Mouse (Mus musculus): ENCODE results near the gene Kansl1. TPM values are rescaled to one million over a fixed set of nuclear protein-coding genes. Genes with fewer than 3 reads are reported as not detected.
A peak's percentile ranks its signal among the peaks of the same experiment; 100 is the strongest.

Gene Kansl1
- polyA plus RNA-seq, 1 experiment: 81.7 TPM

DNA sequence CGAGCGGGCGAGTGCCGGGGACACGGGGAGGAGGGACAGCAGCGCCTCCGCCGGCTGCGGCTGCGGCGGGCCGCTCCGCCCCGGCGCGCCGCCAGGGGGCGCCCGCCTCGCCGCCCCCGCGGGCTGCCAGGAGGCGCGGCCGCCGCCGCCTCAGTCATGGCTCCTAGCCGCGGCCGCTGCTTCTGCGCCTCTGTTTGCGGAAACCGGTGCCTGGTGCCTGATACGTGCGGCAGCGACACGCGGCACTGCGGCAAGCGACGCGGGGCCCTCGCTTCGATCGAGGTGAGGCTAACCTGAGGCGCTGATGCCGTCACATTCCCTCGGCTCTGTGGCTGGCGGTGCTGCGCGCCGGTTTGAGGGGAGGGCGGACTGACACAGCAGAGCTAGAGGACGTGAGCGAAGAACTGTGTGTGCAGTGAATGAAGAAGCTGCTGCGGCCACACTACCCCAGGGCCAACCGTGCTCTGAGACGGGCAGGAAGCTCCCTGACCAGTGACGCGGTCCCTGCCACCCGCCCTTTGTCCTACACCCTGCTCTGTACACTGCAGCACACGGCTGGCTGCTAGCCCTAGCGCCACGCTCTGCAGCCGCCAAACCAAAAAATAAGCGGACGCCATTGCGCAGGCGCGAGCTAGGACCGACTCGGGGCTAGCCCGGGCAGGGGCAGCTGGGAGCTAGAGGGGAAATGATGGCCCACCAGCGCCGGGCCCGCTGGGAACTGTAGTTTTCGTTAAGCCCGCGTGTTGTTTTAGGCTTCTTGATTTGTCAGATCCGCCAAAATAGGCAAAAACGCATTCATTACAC is 26.1 kb downstream of the Kansl1 start:
- H3K27me3 ChIP-seq (ENCODE audit: control insufficient read depth, insufficient read depth, low read length, poor library complexity, severe bottlenecking): no peaks in the 10 kb centered on the region
- H3K4me3 ChIP-seq (ENCODE audit: low read depth, low read length): peak overlapping the region; percentile 89
- no peaks in the 10 kb centered on the region for H3K9me3 ChIP-seq (replicated peaks; ENCODE audit: control insufficient read depth, insufficient read depth, low read length, poor library complexity, severe bottlenecking)
- no peaks in the 10 kb centered on the region for H3K4me1 ChIP-seq (ENCODE audit: control insufficient read depth, insufficient read depth, low read length)
- TF ChIP-seq POLR2A (IDR thresholded peaks at IDR 0.05; ENCODE audit: insufficient read depth, low read length) (peak; percentile 85), EP300 (IDR thresholded peaks at IDR 0.05; ENCODE audit: insufficient read depth, low read depth, low read length) (0 out of 2 replicates have a peak, but pooled peaks have one; percentile 37), CTCF (IDR thresholded peaks at IDR 0.05; ENCODE audit: low read depth, low read length) (peak; percentile 12)
- 0 out of 2 replicates have a peak, but pooled peaks cover 2% of the 10 kb centered on the region for H3K36me3 ChIP-seq (ENCODE audit: control insufficient read depth, insufficient read depth, low read length, poor library complexity, severe bottlenecking)
- peak overlapping the region; percentile 87 for H3K9ac ChIP-seq (ENCODE audit: low read depth, poor library complexity, severe bottlenecking)
- peak overlapping the region; percentile 98 for H3K27ac ChIP-seq (ENCODE audit: insufficient read depth, low read length)

DNA sequence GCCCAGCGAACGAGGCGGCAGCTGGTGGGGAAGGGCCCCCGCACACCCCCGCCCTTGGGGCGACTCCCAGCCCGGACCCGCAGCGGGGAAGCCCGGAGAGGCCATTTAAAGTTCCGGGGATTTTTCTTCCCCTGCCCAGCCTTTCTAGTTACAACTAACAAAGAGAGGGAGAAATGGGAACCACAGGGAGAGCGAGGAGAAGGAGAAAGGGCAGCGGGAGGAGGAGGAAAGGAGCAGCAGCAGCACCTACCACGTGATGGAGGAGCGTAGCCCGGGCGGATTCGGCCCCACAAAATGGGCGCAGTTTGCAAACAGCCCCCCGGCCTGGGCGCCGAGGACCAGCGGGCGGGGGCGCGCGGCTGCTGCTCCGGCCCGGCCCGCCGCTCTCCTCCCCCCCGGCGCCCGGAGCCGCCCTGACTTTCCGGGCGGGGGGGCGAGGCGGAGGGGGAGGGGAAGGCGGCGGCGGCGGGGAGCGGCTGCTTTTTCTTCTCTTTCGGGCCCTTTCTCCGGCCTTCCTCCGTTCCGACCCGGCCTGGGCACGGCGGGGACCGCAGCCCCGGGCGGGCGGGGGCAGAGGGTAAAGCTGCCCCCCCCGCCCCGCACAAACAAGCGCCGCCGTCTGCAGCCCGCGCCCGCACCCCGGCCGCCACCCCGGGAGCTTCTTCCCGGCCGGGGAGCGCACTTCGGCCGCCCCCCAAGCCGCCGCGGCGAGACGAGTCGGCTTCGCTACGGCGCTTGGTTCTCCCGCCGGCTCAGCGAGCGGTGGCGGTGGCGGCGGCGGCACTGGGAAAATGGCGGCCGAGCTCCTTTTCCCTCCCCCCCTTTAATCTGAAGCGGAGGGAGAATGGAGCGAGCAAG is 27.0 kb downstream of the Kansl1 start:
- H3K9me3 ChIP-seq (replicated peaks; ENCODE audit: control insufficient read depth, insufficient read depth, low read length, poor library complexity, severe bottlenecking): no peaks in the 10 kb centered on the region

DNA sequence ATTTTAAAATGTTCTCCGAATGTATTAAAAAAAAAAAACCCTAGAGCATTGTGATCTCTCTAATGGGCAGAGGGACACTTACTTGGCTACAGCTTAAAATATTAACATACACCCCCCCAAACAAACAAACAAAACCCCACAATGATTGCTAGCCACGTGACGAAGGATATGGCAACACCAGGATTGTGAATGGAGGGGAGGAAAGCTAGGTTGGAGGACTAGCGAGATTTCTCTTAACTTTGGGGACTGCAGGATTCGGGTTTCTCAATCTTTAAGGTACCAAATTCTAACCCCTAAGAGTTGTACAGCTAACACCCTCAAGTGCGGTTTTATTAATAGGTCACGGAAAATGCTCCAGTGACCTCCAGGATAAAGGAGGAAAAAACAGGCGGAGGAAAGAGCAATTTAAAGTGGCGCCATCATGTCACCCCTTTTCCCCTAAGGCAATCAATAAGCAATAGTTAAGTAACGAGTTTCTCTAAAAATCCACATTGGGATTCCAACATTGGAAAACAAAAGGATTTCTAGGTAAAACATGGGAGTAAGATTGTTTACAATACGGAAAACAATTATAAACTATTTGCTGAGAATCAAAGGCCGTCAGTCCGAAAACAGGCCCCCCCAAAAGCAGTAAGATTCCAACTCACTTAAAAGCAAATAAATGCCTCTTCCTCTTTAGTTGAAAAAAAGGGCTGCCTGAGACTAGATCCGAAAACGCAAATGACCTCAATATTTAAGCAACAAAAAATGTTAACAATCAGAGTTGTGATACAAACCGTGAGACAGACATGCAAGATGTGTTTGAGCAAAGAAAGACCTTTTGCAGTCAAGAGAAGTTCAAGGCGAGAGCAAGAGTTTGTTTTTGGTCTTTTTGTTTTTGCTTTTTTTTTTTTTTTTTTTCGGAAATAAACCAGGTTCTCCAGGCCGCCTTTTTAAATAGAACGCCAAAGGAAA is 27.9 kb downstream of the Kansl1 start:
- peak overlapping the region; percentile 87 for H3K9ac ChIP-seq (ENCODE audit: low read depth, poor library complexity, severe bottlenecking)
- H3K9me3 ChIP-seq (replicated peaks; ENCODE audit: control insufficient read depth, insufficient read depth, low read length, poor library complexity, severe bottlenecking): no peaks in the 10 kb centered on the region
- H3K36me3 ChIP-seq (ENCODE audit: control insufficient read depth, insufficient read depth, low read length, poor library complexity, severe bottlenecking): no peaks in the 10 kb centered on the region
- peak overlapping the region; percentile 81 for H3K4me3 ChIP-seq (ENCODE audit: low read depth, low read length)
- peak overlapping the region; percentile 94 for H3K27ac ChIP-seq (ENCODE audit: insufficient read depth, low read length)
- TF ChIP-seq CTCF (IDR thresholded peaks at IDR 0.05; ENCODE audit: low read depth, low read length): no peak
- TF ChIP-seq EP300 (IDR thresholded peaks at IDR 0.05; ENCODE audit: insufficient read depth, low read depth, low read length): no peak
- no peak for TF ChIP-seq POLR2A (IDR thresholded peaks at IDR 0.05; ENCODE audit: insufficient read depth, low read length)
- no peaks in the 10 kb centered on the region for H3K4me1 ChIP-seq (ENCODE audit: control insufficient read depth, insufficient read depth, low read length)
- no peaks in the 10 kb centered on the region for H3K27me3 ChIP-seq (ENCODE audit: control insufficient read depth, insufficient read depth, low read length, poor library complexity, severe bottlenecking)

More for the DNA sequence above, 27.0 kb downstream of the Kansl1 start:
- no peaks in the 10 kb centered on the region for H3K36me3 ChIP-seq (ENCODE audit: control insufficient read depth, insufficient read depth, low read length, poor library complexity, severe bottlenecking)
- TF ChIP-seq CTCF (IDR thresholded peaks at IDR 0.05; ENCODE audit: low read depth, low read length) (no peak), EP300 (IDR thresholded peaks at IDR 0.05; ENCODE audit: insufficient read depth, low read depth, low read length) (no peak), POLR2A (IDR thresholded peaks at IDR 0.05; ENCODE audit: insufficient read depth, low read length) (no peak)
- H3K9ac ChIP-seq (ENCODE audit: low read depth, poor library complexity, severe bottlenecking): peak overlapping the region; percentile 87
- peak overlapping the region; percentile 94 for H3K27ac ChIP-seq (ENCODE audit: insufficient read depth, low read length)
- no peaks in the 10 kb centered on the region for H3K27me3 ChIP-seq (ENCODE audit: control insufficient read depth, insufficient read depth, low read length, poor library complexity, severe bottlenecking)
- H3K4me3 ChIP-seq (ENCODE audit: low read depth, low read length): peak overlapping the region; percentile 81
- H3K4me1 ChIP-seq (ENCODE audit: control insufficient read depth, insufficient read depth, low read length): no peaks in the 10 kb centered on the region

DNA sequence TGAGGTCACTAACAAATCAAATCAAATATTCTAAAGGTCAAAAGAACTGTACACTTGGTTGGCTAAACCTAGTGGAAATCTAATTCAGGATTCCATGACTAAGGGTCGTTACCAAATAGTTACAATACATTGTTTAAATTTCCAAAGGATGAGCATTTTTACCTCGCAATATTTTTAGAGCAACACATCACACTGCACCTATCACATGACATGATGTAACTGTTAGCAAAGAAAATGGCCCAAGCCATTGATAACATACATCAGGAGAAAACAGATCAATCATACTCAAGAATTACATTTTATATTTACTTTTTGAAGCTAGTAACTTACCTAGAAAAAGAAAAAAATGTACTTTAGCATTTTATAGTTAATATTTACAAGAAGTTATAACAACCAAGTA is 29.0 kb downstream of the Kansl1 start:
- no peaks in the 10 kb centered on the region for H3K27me3 ChIP-seq (ENCODE audit: control insufficient read depth, insufficient read depth, low read length, poor library complexity, severe bottlenecking)
- no peaks in the 10 kb centered on the region for H3K36me3 ChIP-seq (ENCODE audit: control insufficient read depth, insufficient read depth, low read length, poor library complexity, severe bottlenecking)
- no peak for TF ChIP-seq CTCF (IDR thresholded peaks at IDR 0.05; ENCODE audit: low read depth, low read length)
- TF ChIP-seq EP300 (IDR thresholded peaks at IDR 0.05; ENCODE audit: insufficient read depth, low read depth, low read length): no peak
- no peak for TF ChIP-seq POLR2A (IDR thresholded peaks at IDR 0.05; ENCODE audit: insufficient read depth, low read length)
- no peak overlapping the region; the same call in 1 of the 2 replicates for H3K9ac ChIP-seq (ENCODE audit: low read depth, poor library complexity, severe bottlenecking)
- no peak overlapping the region for H3K4me3 ChIP-seq (ENCODE audit: low read depth, low read length)
- H3K27ac ChIP-seq (ENCODE audit: insufficient read depth, low read length): no peak overlapping the region
- peaks cover 2% of the 10 kb centered on the region for H3K4me1 ChIP-seq (ENCODE audit: control insufficient read depth, insufficient read depth, low read length)
- no peaks in the 10 kb centered on the region for H3K9me3 ChIP-seq (replicated peaks; ENCODE audit: control insufficient read depth, insufficient read depth, low read length, poor library complexity, severe bottlenecking)

DNA sequence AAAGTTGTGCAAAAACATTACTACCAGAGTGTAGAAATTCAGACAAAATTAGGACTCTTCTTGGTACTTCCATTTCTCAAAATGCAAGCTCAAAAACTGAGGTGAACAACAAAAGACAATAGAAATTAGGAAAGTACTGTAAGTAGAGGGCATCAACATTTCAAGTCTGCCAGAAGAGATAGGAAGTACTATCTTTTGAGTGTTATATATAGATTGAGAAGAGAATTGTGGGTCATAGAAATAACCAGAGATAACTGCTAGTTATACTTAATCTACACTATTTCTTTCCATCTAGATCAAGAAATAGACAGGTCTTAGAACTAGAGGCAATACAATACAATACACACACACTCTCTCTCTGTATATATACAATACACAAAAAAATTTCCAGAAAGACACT is 30.2 kb downstream of the Kansl1 start:
- no peak overlapping the region for H3K4me3 ChIP-seq (ENCODE audit: low read depth, low read length)

More for the DNA sequence above, 30.2 kb downstream of the Kansl1 start:
- no peak overlapping the region for H3K27ac ChIP-seq (ENCODE audit: insufficient read depth, low read length)
- no peak for TF ChIP-seq EP300 (IDR thresholded peaks at IDR 0.05; ENCODE audit: insufficient read depth, low read depth, low read length)
- no peak for TF ChIP-seq CTCF (IDR thresholded peaks at IDR 0.05; ENCODE audit: low read depth, low read length)
- H3K36me3 ChIP-seq (ENCODE audit: control insufficient read depth, insufficient read depth, low read length, poor library complexity, severe bottlenecking): peaks cover 5% of the 10 kb centered on the region; the same call in 1 of the 2 replicates
- no peaks in the 10 kb centered on the region for H3K27me3 ChIP-seq (ENCODE audit: control insufficient read depth, insufficient read depth, low read length, poor library complexity, severe bottlenecking)
- peaks cover 2% of the 10 kb centered on the region for H3K4me1 ChIP-seq (ENCODE audit: control insufficient read depth, insufficient read depth, low read length)
- no peak overlapping the region for H3K9ac ChIP-seq (ENCODE audit: low read depth, poor library complexity, severe bottlenecking)
- H3K9me3 ChIP-seq (replicated peaks; ENCODE audit: control insufficient read depth, insufficient read depth, low read length, poor library complexity, severe bottlenecking): no peaks in the 10 kb centered on the region

Data from ES-Bruce4 (cell line).